Mouse (Mus musculus): ENCODE results near the gene Mthfsd.

GRCm38 (mm10) chr8:121092141-121092540, 16.1 kb downstream of the Mthfsd start:
- TF ChIP-seq CTCF (IDR thresholded peaks at IDR 0.05; ENCODE audit: low read depth, low read length) (no peak), POLR2AphosphoS5 (IDR thresholded peaks at IDR 0.05; ENCODE audit: insufficient replicate concordance, low read depth, low read length) (no peak), TAL1 (conservative IDR thresholded peaks at IDR 0.05; ENCODE audit: low read depth, low read length) (no peak)
